Mouse (Mus musculus): ENCODE data around the gene Hsbp1. TPM values are rescaled to one million over a fixed set of nuclear protein-coding genes. Genes with fewer than 3 reads are reported as not detected.
A peak's percentile ranks its signal among the peaks of the same experiment; 100 is the strongest.
"Not testable (repeated sequence)": the region's sequence is repeated elsewhere in the genome, so short reads cannot be mapped to it uniquely, and the experiment has no call there.

Hsbp1 gene
- polyA plus RNA-seq, 1 experiment from 2014 or later: 467 TPM

DNA sequence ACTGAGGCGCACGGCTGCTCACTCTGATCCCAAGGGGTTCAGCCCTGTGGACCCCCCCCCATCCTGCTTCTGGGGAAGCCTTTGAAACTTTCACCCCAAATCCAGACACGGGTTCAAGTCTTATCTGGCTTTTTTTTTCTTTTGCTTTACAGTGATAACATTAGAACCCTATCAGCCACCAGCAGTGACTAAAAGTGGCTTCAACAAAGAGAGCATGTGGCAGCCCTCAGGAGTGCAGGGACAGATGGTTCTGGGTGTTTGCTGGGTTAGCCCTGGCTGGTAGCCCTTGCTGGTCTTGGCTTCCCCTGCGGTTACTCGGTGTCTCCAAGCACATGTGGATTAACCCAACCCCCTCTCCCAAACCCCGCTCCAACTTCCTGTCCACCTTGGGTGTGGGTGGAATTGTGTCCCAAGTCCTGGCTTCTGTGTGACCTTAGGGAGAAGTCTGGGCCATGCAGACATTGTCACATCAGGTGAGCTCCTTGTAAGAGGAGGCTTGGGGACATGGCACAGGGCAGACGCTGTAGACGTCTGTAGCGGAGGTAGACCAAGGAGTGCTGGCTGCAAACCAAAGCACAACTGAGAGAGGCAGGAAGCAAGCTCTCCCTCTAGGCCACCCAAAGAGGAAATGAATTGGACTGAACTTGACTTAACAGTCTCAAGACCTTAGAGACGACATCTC is 8.8 kb downstream of the Hsbp1 start:
- H3K9ac ChIP-seq: no peak overlapping the region
- no peaks in the 10 kb centered on the region for H3K4me1 ChIP-seq
- ATAC-seq: no peak
- no peak overlapping the region for H3K4me3 ChIP-seq
- no peaks in the 10 kb centered on the region for H3K9me3 ChIP-seq (replicated peaks)
- no peak overlapping the region for H3K27ac ChIP-seq
- WGBS: 90% methylated on average over 10 of the region's 10 CpGs
- H3K27me3 ChIP-seq: no peaks in the 10 kb centered on the region
- peaks cover 34% of the 10 kb centered on the region for H3K36me3 ChIP-seq (ENCODE audit: poor library complexity, severe bottlenecking)
- no peak overlapping the region for H3K4me2 ChIP-seq

DNA sequence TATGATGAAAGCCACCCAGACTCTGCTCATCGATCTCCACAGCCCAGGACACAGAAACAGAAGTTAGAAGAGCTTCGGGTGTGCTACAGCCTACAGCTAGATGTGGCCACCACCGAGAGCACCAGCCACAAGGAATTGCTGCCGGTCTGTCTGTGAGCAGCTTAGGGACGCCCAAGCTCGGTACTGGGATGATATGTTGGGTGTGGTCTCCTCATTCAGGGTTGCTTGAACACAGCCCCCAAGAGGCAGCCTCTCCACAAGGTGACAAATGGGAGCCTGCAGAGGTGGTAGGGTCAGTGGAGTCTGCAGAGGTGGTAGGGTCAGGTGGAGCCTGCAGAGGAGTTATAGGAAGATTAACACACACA is 9.4 kb downstream of the Hsbp1 start:
- H3K4me3 ChIP-seq: no peak overlapping the region
- H3K27me3 ChIP-seq: no peaks in the 10 kb centered on the region
- 90% methylated on average over 6 of the region's 6 CpGs for WGBS
- no peak overlapping the region for H3K27ac ChIP-seq
- no peaks in the 10 kb centered on the region for H3K9me3 ChIP-seq (replicated peaks)
- no peak for ATAC-seq
- H3K9ac ChIP-seq: no peak overlapping the region
- no peaks in the 10 kb centered on the region for H3K4me1 ChIP-seq
- H3K36me3 ChIP-seq (ENCODE audit: poor library complexity, severe bottlenecking): peaks cover 28% of the 10 kb centered on the region
- H3K4me2 ChIP-seq: no peak overlapping the region

DNA sequence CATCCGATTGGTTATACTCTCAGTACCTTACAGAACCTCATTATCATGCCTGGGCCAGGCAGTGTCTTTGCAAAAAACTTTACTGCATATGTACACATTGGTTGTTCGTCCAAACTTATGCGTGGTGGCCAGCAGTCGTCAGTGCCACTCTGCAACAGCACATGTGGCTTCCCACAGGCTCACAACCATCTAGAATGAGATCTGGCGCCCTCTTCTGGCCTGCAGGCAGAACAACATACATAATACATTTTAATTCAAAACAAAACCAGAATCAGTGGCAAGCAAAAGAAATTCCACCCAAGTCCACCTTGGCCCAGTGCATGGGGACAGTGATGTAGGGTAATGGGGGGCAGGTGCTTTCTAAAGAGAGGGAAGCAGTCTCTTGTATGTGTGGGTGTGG is 12.3 kb downstream of the Hsbp1 start:
- not testable (repeated sequence) for H3K9me3 ChIP-seq (replicated peaks); H3K4me2 ChIP-seq; H3K9ac ChIP-seq; H3K36me3 ChIP-seq (ENCODE audit: poor library complexity, severe bottlenecking); H3K4me3 ChIP-seq; H3K27me3 ChIP-seq; ATAC-seq; H3K4me1 ChIP-seq; H3K27ac ChIP-seq
- 60% methylated on average over 5 of the region's 5 CpGs for WGBS

DNA sequence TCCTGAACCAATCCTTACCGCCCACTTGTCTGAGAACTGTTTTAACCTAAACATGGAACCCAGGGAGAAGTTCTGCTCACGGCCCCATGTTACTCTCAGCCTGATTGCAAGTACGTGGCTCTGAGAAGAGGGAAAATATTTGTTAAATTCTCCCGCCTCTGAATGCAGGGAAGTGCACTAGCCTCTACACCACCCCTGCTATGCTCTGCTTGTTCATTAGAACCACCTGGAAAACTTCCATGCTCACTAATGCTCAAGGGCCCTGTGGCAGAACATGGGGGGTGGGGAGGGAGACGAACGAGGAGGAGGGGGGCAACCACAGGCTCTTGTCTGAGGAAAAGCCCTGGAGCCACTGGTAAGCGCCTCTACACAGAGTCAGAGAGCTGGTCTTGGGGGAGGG is 13.9 kb downstream of the Hsbp1 start:
- Histone ChIP-seq H3K27me3 (no peaks in the 10 kb centered on the region), H3K36me3 (ENCODE audit: poor library complexity, severe bottlenecking) (no peaks in the 10 kb centered on the region), H3K4me2 (no peak overlapping the region), H3K9ac (no peak overlapping the region), H3K9me3 (replicated peaks) (no peaks in the 10 kb centered on the region), H3K27ac (no peak overlapping the region), H3K4me3 (no peak overlapping the region), H3K4me1 (no peaks in the 10 kb centered on the region)
- WGBS: 79% methylated on average over 7 of the region's 7 CpGs
- ATAC-seq: no peak

DNA sequence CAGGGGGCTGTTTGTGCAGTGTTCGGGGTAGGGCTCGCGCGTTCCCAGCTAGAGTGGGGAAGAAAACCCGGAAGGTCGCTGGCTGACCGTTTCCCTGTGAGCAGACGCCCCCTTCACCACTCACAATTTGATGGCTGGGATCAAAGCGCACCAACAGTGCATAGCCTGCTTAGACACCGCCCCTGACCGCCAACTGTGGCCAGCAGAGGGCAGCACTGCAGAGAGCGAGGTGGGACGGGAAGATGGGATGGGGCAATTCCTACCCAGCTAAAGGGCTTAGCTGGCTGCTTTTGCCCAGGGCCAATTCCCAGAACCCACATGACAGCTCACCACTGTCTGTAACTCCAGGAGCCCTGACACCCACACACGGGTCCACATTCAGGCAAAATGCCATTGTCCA is 14.5 kb downstream of the Hsbp1 start:
- no peak overlapping the region for H3K4me3 ChIP-seq
- H3K9ac ChIP-seq: no peak overlapping the region
- no peak overlapping the region for H3K4me2 ChIP-seq
- no peaks in the 10 kb centered on the region for H3K27me3 ChIP-seq
- H3K36me3 ChIP-seq (ENCODE audit: poor library complexity, severe bottlenecking): no peaks in the 10 kb centered on the region
- ATAC-seq: no peak
- no peaks in the 10 kb centered on the region for H3K9me3 ChIP-seq (replicated peaks)
- H3K27ac ChIP-seq: no peak overlapping the region
- no peaks in the 10 kb centered on the region for H3K4me1 ChIP-seq
- 44% methylated on average over 14 of the region's 14 CpGs for WGBS

DNA sequence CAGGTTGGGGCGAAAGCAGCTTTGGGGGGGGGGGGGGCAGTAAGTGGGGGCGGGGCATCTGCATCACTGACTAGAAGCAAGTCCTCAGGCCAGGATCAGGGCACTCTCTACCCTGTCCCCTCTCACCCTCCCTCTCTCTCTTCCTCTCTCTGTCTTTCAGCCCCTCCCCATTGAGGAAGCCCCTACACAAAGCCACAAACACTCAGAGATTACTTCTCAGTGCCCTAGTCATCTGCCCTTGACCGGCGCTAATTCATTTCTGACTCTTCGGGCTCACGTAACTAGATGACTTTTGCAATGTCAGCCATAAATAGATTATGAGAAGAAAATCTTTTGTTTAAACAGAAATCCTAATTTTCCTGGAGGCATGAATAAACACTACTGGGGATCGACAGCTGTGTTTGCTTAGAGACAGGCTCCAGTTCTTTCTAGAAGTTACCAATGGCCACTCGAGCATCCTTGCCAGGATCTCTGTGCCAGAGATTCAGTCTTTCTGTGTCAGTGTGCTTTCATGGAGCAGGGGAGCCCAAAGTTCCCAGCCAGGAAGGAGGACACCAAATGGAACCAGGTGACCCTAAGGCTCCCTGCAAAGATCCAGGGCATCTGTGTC is 16.5 kb downstream of the Hsbp1 start:
- no peak overlapping the region for H3K9ac ChIP-seq
- H3K9me3 ChIP-seq (replicated peaks): no peaks in the 10 kb centered on the region
- H3K4me1 ChIP-seq: no peaks in the 10 kb centered on the region
- 0 out of 2 replicates have a peak, but pooled peaks cover under 1% of the 10 kb centered on the region for H3K27me3 ChIP-seq
- no peak for ATAC-seq
- no peaks in the 10 kb centered on the region for H3K36me3 ChIP-seq (ENCODE audit: poor library complexity, severe bottlenecking)
- WGBS: 76% methylated on average over 7 of the region's 8 CpGs
- no peak overlapping the region for H3K27ac ChIP-seq
- H3K4me2 ChIP-seq: no peak overlapping the region
- no peak overlapping the region for H3K4me3 ChIP-seq

DNA sequence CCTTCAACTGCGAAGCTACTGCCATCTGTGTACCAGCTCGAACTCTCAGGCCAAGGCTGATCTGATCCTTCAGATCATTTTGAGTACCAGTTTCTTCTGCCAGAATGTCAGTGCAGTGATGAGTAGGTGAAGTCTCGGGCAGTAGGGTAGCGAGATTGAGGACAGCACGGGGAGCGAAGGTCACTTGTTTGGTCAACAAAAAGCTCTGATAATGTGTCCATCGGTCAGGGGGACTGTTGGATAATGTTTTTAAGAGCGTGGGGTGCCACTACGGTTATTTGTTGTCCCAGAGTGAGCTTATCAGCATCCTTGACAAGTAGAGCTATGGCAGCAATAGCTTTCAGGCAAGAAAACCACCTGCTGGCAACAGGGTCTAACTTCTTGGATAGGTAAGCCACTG is 30.4 kb downstream of the Hsbp1 start:
- H3K4me2 ChIP-seq; H3K36me3 ChIP-seq (ENCODE audit: poor library complexity, severe bottlenecking); ATAC-seq; H3K27ac ChIP-seq; H3K4me1 ChIP-seq; H3K9me3 ChIP-seq (replicated peaks); H3K27me3 ChIP-seq; H3K4me3 ChIP-seq; H3K9ac ChIP-seq: not testable (repeated sequence)
- WGBS: 91% methylated on average over 9 of the region's 9 CpGs

DNA sequence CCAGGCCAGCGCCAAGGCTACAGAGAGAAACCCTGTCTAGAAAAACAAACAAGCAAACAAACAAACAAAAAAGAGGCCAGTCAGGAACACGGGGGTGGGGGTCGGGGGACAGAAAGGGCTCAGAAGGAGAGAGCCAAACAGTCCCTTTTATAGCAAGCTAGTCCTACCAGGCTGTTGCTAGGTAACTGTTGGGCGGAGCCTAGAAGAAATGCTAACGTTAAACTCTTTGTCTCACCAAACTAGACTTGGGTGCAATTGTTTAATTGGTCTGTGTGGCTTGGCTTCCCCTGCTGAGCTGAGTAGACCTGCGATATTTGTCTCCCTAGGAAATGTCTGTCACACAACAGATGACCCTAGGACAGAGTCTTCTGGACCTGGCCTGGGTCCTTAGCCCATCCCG is 34.2 kb downstream of the Hsbp1 start:
- no peaks in the 10 kb centered on the region for H3K27me3 ChIP-seq
- WGBS: 65% methylated on average over 7 of the region's 7 CpGs
- no peak for ATAC-seq

DNA sequence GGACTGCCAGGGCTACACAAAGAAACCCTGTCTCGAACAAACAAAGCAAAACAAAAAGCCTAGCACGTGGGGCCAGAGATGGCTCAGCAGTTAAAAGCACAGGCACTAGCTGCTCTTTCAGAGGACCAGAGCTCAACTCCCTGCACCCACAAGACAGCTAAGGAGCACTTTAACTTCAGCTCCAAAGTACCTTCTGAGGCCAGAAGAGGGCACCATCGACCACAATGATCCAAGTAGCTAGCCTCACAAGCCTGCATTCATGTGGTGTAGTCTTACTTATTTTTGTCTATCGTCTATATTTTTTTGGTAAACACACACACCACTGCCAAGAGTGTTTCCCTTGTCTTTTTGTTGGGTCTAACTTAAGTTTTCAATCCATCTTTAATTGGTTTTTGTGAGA is 36.3 kb downstream of the Hsbp1 start:
- Histone ChIP-seq H3K9me3 (replicated peaks) (no peaks in the 10 kb centered on the region), H3K27ac (no peak overlapping the region), H3K27me3 (no peaks in the 10 kb centered on the region), H3K9ac (no peak overlapping the region), H3K4me1 (no peaks in the 10 kb centered on the region), H3K4me2 (no peak overlapping the region), H3K36me3 (ENCODE audit: poor library complexity, severe bottlenecking) (no peaks in the 10 kb centered on the region), H3K4me3 (no peak overlapping the region)
- no peak for ATAC-seq
- 41% methylated on average over 4 of the region's 4 CpGs for WGBS

More for the DNA sequence above, 34.2 kb downstream of the Hsbp1 start:
- no peak overlapping the region for H3K9ac ChIP-seq
- H3K36me3 ChIP-seq (ENCODE audit: poor library complexity, severe bottlenecking): no peaks in the 10 kb centered on the region
- no peaks in the 10 kb centered on the region for H3K9me3 ChIP-seq (replicated peaks)
- no peaks in the 10 kb centered on the region for H3K4me1 ChIP-seq
- no peak overlapping the region for H3K4me3 ChIP-seq
- no peak overlapping the region for H3K4me2 ChIP-seq
- no peak overlapping the region for H3K27ac ChIP-seq

DNA sequence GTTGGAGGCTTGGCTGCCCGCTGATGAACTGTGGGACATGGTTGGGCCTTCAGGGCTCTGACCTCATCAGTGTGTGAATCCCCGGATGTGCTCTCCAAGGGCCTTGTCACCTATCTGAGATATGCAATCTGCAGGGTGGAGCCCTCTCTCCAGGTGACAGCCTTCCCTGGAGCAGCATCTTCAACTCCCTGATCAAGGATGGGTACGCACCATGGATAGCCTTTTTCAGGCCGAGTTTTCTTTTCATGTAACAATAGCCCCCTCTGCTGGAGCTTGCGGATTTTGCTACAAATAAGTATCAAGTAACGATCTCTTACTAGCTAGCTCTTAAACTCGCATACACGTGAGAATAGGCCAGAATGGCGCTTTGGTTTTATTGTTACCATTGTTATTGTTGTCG is 40.2 kb downstream of the Hsbp1 start:
- Histone ChIP-seq H3K4me2 (no peak overlapping the region), H3K9ac (no peak overlapping the region), H3K4me1 (no peaks in the 10 kb centered on the region), H3K27me3 (peaks cover 3% of the 10 kb centered on the region; the same call in 1 of the 2 replicates), H3K36me3 (ENCODE audit: poor library complexity, severe bottlenecking) (no peaks in the 10 kb centered on the region), H3K9me3 (replicated peaks) (no peaks in the 10 kb centered on the region), H3K27ac (no peak overlapping the region), H3K4me3 (no peak overlapping the region)
- WGBS: 24% methylated on average over 10 of the region's 10 CpGs
- ATAC-seq: peak; percentile 24; the same call in 1 of the 2 replicates

DNA sequence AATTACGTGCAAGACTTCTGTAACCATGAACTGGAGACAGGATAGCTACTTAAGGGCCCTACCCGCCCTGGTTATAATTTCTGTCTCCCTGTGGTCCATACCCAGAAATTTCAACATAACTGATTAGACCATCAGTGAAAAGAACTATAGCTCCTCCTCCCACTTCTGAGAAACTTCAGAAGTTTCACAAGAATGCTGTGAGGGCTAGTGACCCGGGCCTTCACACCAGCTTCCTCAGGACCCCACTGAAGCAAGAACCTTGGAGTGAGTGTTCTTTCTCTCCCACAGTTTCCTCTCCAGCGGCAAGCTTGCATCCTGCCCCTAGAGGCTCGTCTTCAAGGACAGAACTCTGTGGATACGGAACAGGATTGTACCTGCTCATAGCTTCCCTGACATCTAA is 41.6 kb downstream of the Hsbp1 start:
- Histone ChIP-seq H3K4me2 (no peak overlapping the region), H3K4me3 (no peak overlapping the region), H3K9me3 (replicated peaks) (no peaks in the 10 kb centered on the region), H3K36me3 (ENCODE audit: poor library complexity, severe bottlenecking) (no peaks in the 10 kb centered on the region), H3K27ac (no peak overlapping the region), H3K9ac (no peak overlapping the region), H3K4me1 (no peaks in the 10 kb centered on the region), H3K27me3 (peaks cover 3% of the 10 kb centered on the region; the same call in 1 of the 2 replicates)
- 75% methylated on average over 6 of the region's 6 CpGs for WGBS
- ATAC-seq: no peak

DNA sequence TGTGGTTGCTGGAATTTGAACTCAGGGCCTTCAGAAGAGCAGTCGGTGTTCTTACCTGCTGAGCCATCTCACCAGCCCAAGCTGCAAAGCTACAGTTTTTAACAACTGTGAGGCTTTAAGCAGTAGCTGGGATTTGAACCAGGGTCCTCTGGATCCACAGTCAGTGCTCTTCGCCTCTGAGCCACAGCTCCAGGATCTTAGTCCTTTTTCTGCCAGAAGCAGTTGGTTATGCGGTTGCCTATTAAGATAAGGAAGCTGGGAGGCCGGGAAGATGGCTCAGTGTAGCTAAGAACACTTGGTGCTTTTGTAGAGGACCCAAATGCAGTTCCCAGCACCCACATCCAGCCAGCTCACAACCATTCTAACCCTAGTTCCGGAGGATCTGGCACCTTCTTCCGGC is 42.7 kb downstream of the Hsbp1 start:
- Histone ChIP-seq H3K4me2 (no peak overlapping the region), H3K9ac (no peak overlapping the region), H3K9me3 (replicated peaks) (no peaks in the 10 kb centered on the region), H3K27me3 (peaks cover 5% of the 10 kb centered on the region; the same call in 1 of the 2 replicates), H3K4me3 (no peak overlapping the region), H3K27ac (no peak overlapping the region), H3K36me3 (ENCODE audit: poor library complexity, severe bottlenecking) (no peaks in the 10 kb centered on the region), H3K4me1 (no peaks in the 10 kb centered on the region)
- WGBS: 81% methylated on average over 6 of the region's 6 CpGs
- no peak for ATAC-seq

DNA sequence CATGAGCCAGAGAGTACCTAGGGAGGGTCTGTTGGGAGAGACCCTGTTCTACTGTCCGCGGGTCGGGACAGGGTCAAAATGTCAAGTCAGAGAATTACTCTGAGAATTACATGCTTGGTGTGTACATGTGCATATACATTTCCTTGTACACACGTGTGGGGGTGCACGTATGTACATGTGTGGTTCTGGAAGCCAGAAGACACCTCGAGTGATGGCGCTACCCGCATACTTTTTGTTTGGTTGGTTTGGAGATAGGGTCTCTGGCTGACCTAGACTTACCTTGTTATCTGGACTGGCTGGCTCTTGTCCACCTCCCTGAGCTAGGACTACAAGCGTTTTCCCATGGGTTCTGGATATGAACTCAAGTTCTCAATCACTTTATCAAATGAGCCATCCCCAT is 49.8 kb downstream of the Hsbp1 start:
- Histone ChIP-seq H3K9ac (peak overlapping the region; percentile 97), H3K4me1 (peaks cover 18% of the 10 kb centered on the region), H3K4me2 (peak overlapping the region; percentile 100), H3K27ac (no peak overlapping the region; the same call in 1 of the 2 replicates), H3K36me3 (ENCODE audit: poor library complexity, severe bottlenecking) (no peaks in the 10 kb centered on the region), H3K27me3 (peaks cover 2% of the 10 kb centered on the region; the same call in 1 of the 2 replicates), H3K9me3 (replicated peaks) (no peaks in the 10 kb centered on the region), H3K4me3 (peak overlapping the region; percentile 86)
- WGBS: 75% methylated on average over 9 of the region's 9 CpGs
- 0 out of 2 replicates have a peak, but pooled peaks have one; percentile 15 for ATAC-seq

All from forebrain, embryonic 13.5 days (tissue).